Mouse (Mus musculus) hindbrain, postnatal 0 days (tissue): Measurements from ENCODE around the gene Kcnf1. TPM values are rescaled to one million over a fixed set of nuclear protein-coding genes. Genes with fewer than 3 reads are reported as not detected.

Source experiments
- ATAC-seq: fragments of 200-750 bp; cut with Nextera tagmentation; 2 replicates; pipeline ENCODE4 v1.8.0; 2017; ENCODE audit warnings: mild to moderate bottlenecking, moderate TSS enrichment, moderate library complexity
- DNase-seq: peaks from one replicate; pipeline ENCODE4 v3.0.0-alpha.2; 2015; ENCODE audit warnings: low spot score
- H3K27ac ChIP-seq: fragments of 300-500 bp; sonication (generic); 2 replicates; pipeline ENCODE4 v1.5.1; 2014; ENCODE audit warnings: mild to moderate bottlenecking
- H3K27me3 ChIP-seq: fragments of 300-500 bp; sonication (generic); 2 replicates; pipeline ENCODE4 v1.6.1; 2014; ENCODE audit warnings: low read length, mixed read lengths; ENCODE audit not compliant: insufficient read depth
- H3K36me3 ChIP-seq: fragments of 300-500 bp; sonication (generic); 2 replicates; pipeline ENCODE4 v1.6.1; 2014; ENCODE audit warnings: low read length, mixed read lengths; ENCODE audit not compliant: insufficient read depth
- H3K4me1 ChIP-seq: fragments of 300-500 bp; sonication (generic); 2 replicates; pipeline ENCODE4 v1.6.1; 2014; ENCODE audit warnings: antibody characterized with exemption, low read length, mixed read lengths; ENCODE audit not compliant: insufficient read depth
- H3K4me2 ChIP-seq: fragments of 300-500 bp; sonication (generic); 2 replicates; pipeline ENCODE4 v1.6.1; 2014; ENCODE audit warnings: low read depth, mild to moderate bottlenecking, low read length, moderate library complexity, mixed read lengths
- H3K4me3 ChIP-seq: fragments of 300-500 bp; sonication (generic); 2 replicates; pipeline ENCODE4 v1.5.1; 2014; ENCODE audit warnings: low read length
- H3K9ac ChIP-seq: fragments of 300-500 bp; sonication (generic); replicated peaks from 2 replicates; pipeline ENCODE4 v1.6.1; 2014; ENCODE audit warnings: mild to moderate bottlenecking, low read length, moderate library complexity, mixed read lengths
- H3K9me3 ChIP-seq: fragments of 300-500 bp; sonication (generic); 2 replicates; pipeline ENCODE4 v1.6.1; 2016; ENCODE audit warnings: low read length, mixed read lengths
- CTCF ChIP-seq: IDR thresholded peaks from 2 replicates; pipeline ENCODE4 v1.5.1; 2016; ENCODE audit warnings: antibody characterized with exemption, control low read depth, low read depth
- WGBS: fragments of 180-500 bp; shearing (Covaris S2); extraction: QIAGEN DNeasy Blood & Tissue Kit; methylation state at CpG from one replicate; pipeline ENCODE4 v1.1.7; 2014; 5-methylcytosine and 5-hydroxymethylcytosine counted together
- polyA plus RNA-seq: library from polyadenylated mRNA; unstranded; fragments of >200 nt; fragmentation: Nextera tagmentation; extraction: Ambion mirVana; gene quantifications from 2 replicates; pipeline ENCODE4 v1.2.1, GENCODE M21; 2015
- total RNA-seq: library from RNA; depleted of rRNA; stranded (reverse); fragments of >200 nt; gene quantifications from 2 replicates; pipeline ENCODE4 v1.2.3, GENCODE M21; 2014

Gene Kcnf1
- total and polyA plus RNA-seq, 2 experiments from 2014 or later: 3.3 to 10.5 TPM

DNA sequence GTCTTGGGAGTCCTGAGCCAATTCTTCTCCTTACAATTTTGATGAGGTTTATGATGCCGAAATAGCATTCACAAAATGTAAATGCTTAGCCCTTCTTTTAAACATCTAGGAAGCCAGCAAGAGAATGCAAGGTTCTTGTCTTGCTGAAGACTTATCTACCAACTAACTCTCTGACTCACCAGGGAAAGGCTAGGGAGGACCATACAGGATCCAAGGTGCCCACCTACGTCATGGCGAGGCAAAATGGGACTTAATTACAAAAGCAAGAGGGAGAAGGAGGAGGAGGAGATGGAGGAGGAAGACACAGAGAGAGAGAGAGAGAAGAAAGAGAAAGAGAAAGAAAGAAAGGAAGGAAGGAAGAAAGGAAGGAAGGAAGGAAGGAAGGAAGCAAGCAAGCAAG, 12.7 kb downstream of the Kcnf1 start:
- Histone ChIP-seq H3K4me2 (no peak overlapping the region), H3K4me1 (no peaks in the 10 kb centered on the region), H3K36me3 (no peaks in the 10 kb centered on the region), H3K9ac (no peak overlapping the region), H3K4me3 (no peak overlapping the region), H3K27me3 (no peaks in the 10 kb centered on the region), H3K9me3 (no peaks in the 10 kb centered on the region), H3K27ac (no peak overlapping the region)
- no peak for TF ChIP-seq CTCF
- ATAC-seq (no peak), DNase-seq (no peak)
- 96% methylated on average over 3 of the region's 3 CpGs for WGBS

DNA sequence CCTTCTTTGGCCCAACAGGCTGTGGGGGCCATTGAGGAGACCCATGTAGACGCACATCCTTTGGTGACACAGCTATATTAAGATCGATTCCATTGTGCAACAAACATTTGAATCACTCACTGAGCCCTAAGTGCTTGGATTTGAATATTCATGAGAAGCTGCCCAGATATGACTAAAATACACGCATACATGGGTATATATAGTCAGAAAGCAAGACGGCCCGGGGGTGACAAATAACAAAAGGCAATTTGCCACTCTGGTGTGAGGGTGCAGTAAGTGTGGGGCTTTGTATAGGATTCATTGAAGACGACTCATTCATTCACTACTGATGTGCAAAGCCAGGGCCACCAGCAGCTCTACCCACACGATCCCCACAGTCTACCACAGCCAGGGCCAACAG, 17.1 kb downstream of the Kcnf1 start:
- Histone ChIP-seq H3K4me1 (no peaks in the 10 kb centered on the region), H3K4me3 (no peak overlapping the region), H3K27ac (no peak overlapping the region), H3K9me3 (no peaks in the 10 kb centered on the region), H3K9ac (no peak overlapping the region), H3K36me3 (no peaks in the 10 kb centered on the region), H3K4me2 (no peak overlapping the region), H3K27me3 (no peaks in the 10 kb centered on the region)
- ATAC-seq: no peak
- 77% methylated on average over 7 of the region's 7 CpGs for WGBS
- no peak for DNase-seq
- no peak for TF ChIP-seq CTCF

DNA sequence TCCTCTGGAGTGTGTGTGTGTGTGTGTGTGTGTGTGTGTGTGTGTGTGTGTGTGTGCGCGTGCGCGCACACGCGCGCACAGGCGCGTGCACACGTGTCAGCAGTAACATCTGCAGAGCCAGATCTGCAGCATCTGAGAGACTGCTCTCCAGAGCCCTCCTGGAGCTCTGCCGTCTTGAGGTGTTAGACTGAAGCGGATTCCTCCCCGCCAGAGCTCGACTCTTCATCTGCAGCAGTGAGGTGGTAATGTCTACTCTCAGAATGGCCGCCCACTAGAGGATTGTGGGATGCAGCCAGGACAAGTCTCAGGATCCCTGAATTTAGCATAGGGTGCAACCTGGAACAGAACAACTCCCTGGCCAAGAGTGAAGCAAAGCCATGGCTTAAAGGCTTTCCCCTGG, 19.1 kb downstream of the Kcnf1 start:
- Histone ChIP-seq H3K4me1 (no peaks in the 10 kb centered on the region), H3K4me3 (no peak overlapping the region), H3K27ac (no peak overlapping the region), H3K27me3 (no peaks in the 10 kb centered on the region), H3K36me3 (no peaks in the 10 kb centered on the region), H3K9me3 (no peaks in the 10 kb centered on the region), H3K9ac (no peak overlapping the region), H3K4me2 (no peak overlapping the region)
- TF ChIP-seq CTCF: no peak
- WGBS: 88% methylated on average over 15 of the region's 15 CpGs
- DNase-seq: no peak
- no peak for ATAC-seq

DNA sequence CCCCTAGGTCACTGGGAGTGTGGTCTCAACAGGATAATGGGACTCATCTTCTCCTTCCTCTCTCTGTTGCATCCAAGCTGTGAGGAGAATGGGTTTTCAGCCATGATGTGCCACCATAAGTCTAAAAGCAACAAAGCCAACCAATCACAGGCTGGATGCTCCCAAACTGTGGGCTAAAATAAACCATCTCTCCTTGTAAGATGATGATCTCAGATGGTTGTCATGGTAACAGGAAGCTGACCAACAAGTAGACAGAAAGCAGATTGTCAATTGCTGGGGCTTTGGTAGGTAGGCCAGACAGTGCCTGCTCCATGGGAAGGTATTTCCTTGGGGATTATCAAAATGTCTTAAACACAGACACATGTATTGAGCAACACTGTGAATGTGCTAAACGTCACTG, 20.9 kb downstream of the Kcnf1 start:
- Histone ChIP-seq H3K9ac (no peak overlapping the region), H3K4me1 (no peaks in the 10 kb centered on the region), H3K36me3 (no peaks in the 10 kb centered on the region), H3K27me3 (no peaks in the 10 kb centered on the region), H3K4me2 (no peak overlapping the region), H3K9me3 (no peaks in the 10 kb centered on the region), H3K27ac (no peak overlapping the region), H3K4me3 (no peak overlapping the region)
- 70% methylated on average over 1 of the region's 1 CpGs for WGBS
- peak; percentile 13 for DNase-seq
- TF ChIP-seq CTCF: no peak
- ATAC-seq: no peak

DNA sequence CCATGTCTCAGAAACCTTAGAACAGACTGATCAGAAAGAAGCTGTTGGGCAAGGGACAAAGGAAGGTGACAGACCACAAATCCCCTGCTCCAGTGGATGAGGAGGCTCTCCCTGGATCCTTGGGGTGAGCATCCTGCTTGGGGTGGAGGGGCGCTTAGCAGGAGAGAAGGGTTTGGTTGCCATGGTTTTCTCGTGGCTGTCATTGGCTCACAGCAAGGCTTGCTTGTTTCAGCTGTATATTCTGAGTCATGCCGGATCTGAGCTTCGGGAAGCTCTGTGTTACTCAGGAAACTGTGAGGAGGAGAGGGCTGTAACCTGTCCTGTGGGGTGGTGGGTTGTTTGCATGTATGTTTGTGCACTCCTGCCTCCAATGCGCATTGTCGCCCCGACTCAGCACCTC, 23.8 kb downstream of the Kcnf1 start:
- 55% methylated on average over 7 of the region's 7 CpGs for WGBS
- Histone ChIP-seq H3K27ac (no peak overlapping the region), H3K4me3 (no peak overlapping the region), H3K9ac (no peak overlapping the region), H3K9me3 (no peaks in the 10 kb centered on the region), H3K36me3 (no peaks in the 10 kb centered on the region), H3K4me1 (no peaks in the 10 kb centered on the region), H3K27me3 (no peaks in the 10 kb centered on the region), H3K4me2 (no peak overlapping the region)
- peak; percentile 50 for ATAC-seq
- DNase-seq: peak; percentile 39
- no peak for TF ChIP-seq CTCF

DNA sequence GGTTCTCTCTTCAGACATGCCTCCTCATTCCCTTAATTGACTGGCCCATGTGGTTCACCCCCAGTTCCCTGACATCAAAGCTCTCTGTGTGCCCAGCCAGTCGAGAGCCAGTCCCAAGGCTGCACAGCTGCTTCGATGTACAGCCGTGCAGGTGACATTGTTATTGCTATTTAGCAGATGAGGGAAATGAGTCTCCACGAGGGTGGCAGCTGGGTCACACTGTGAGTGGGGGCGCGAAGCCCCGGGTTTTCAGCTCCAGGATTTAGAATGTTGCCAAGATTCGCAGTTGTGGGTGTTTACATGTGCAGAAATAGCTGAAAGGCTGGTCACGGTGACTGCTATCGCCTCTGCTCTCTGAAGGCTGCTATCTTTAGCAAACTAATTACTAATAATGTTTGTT, 27.8 kb downstream of the Kcnf1 start:
- no peak overlapping the region for H3K9ac ChIP-seq
- H3K27me3 ChIP-seq: no peaks in the 10 kb centered on the region
- H3K4me3 ChIP-seq: no peak overlapping the region
- no peak for TF ChIP-seq CTCF
- H3K4me2 ChIP-seq: no peak overlapping the region
- H3K9me3 ChIP-seq: no peaks in the 10 kb centered on the region
- ATAC-seq (no peak), DNase-seq (peak; percentile 3)
- H3K27ac ChIP-seq: no peak overlapping the region
- no peaks in the 10 kb centered on the region for H3K4me1 ChIP-seq
- H3K36me3 ChIP-seq: no peaks in the 10 kb centered on the region
- WGBS: 54% methylated on average over 10 of the region's 10 CpGs

DNA sequence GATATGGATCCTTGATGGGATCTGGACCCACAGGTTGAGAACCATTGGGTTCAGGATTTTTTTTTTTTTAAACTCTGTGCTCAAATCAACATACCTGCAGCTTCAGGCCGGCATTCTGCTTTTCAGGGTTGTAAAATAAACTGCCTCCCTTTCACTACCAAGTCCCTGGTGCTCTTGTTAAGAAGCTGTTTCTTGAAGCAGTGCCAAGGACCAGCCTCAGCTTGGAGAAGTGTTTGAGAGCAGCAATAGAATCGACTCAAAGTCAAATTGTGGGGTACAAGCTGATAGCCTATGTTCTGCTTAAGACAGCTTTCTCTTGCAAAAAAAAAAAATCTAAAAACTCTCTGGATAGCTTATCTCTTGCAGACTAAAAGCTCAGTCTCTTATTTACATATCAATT, 34.9 kb downstream of the Kcnf1 start:
- WGBS: 32% methylated on average over 2 of the region's 2 CpGs

More for the DNA sequence above, 34.9 kb downstream of the Kcnf1 start:
- no peak for ATAC-seq
- H3K4me3 ChIP-seq: no peak overlapping the region
- H3K9ac ChIP-seq: no peak overlapping the region
- H3K27me3 ChIP-seq: no peaks in the 10 kb centered on the region
- peak; percentile 23 for DNase-seq
- H3K9me3 ChIP-seq: no peaks in the 10 kb centered on the region
- H3K4me1 ChIP-seq: no peaks in the 10 kb centered on the region
- no peak overlapping the region for H3K27ac ChIP-seq
- no peak for TF ChIP-seq CTCF
- no peak overlapping the region for H3K4me2 ChIP-seq
- H3K36me3 ChIP-seq: no peaks in the 10 kb centered on the region
